Mouse (Mus musculus): ENCODE results near the gene Cox10. TPM values are rescaled to one million over a fixed set of nuclear protein-coding genes. Genes with fewer than 3 reads are reported as not detected.

Cox10 gene
- polyA plus RNA-seq, 1 experiment from 2014 or later = 42.7 TPM

- no peak overlapping the region for H3K27ac ChIP-seq (ENCODE audit: low read length)
- H3K4me2 ChIP-seq (ENCODE audit: low read depth, low read length) = no peak overlapping the region
- ATAC-seq (replicated peaks; ENCODE audit: extremely low read depth, insufficient read depth, low FRiP score) = no peak
- 0 out of 2 replicates have a peak, but pooled peaks cover 7% of the 10 kb centered on the region for H3K36me3 ChIP-seq (ENCODE audit: control insufficient read depth, insufficient read depth)
- H3K4me1 ChIP-seq (ENCODE audit: control insufficient read depth, insufficient read depth, low read length) = 0 out of 2 replicates have a peak, but pooled peaks cover 2% of the 10 kb centered on the region
- no peaks in the 10 kb centered on the region for H3K27me3 ChIP-seq (ENCODE audit: control insufficient read depth, insufficient read depth, low read length)
- no peaks in the 10 kb centered on the region for H3K9me3 ChIP-seq (replicated peaks; ENCODE audit: control insufficient read depth, low read length)
- WGBS = 59% methylated on average over 1 of the region's 1 CpGs
- H3K4me3 ChIP-seq (ENCODE audit: low read length) = no peak overlapping the region
- H3K9ac ChIP-seq (ENCODE audit: low read length) = no peak overlapping the region
These were observed 39.7 kb downstream of the Cox10 start for GRCm38 (mm10) chr11:64039600-64039999.

- WGBS = 64% methylated on average over 15 of the region's 15 CpGs
- Histone ChIP-seq H3K27me3 (ENCODE audit: control insufficient read depth, insufficient read depth, low read length) (no peaks in the 10 kb centered on the region), H3K4me2 (ENCODE audit: low read depth, low read length) (no peak overlapping the region), H3K27ac (ENCODE audit: low read length) (no peak overlapping the region), H3K9ac (ENCODE audit: low read length) (no peak overlapping the region), H3K4me1 (ENCODE audit: control insufficient read depth, insufficient read depth, low read length) (0 out of 2 replicates have a peak, but pooled peaks cover 2% of the 10 kb centered on the region), H3K9me3 (replicated peaks; ENCODE audit: control insufficient read depth, low read length) (no peaks in the 10 kb centered on the region), H3K36me3 (ENCODE audit: control insufficient read depth, insufficient read depth) (no peaks in the 10 kb centered on the region), H3K4me3 (ENCODE audit: low read length) (no peak overlapping the region)
- ATAC-seq (replicated peaks; ENCODE audit: extremely low read depth, insufficient read depth, low FRiP score) = no peak
These were observed 41.7 kb downstream of the Cox10 start for GRCm38 (mm10) chr11:64037471-64038125.

GRCm38 (mm10) chr11:64036306-64036705, 43.0 kb downstream of the Cox10 start:
- whole genome bisulfite sequencing = 72% methylated on average over 7 of the region's 7 CpGs

GRCm38 (mm10) chr11:64035709-64036108, 43.6 kb downstream of the Cox10 start:
- WGBS = 88% methylated on average over 4 of the region's 4 CpGs

More at GRCm38 (mm10) chr11:64036306-64036705, 43.0 kb downstream of the Cox10 start:
- H3K4me1 ChIP-seq (ENCODE audit: control insufficient read depth, insufficient read depth, low read length) = 0 out of 2 replicates have a peak, but pooled peaks cover 2% of the 10 kb centered on the region
- no peaks in the 10 kb centered on the region for H3K9me3 ChIP-seq (replicated peaks; ENCODE audit: control insufficient read depth, low read length)
- no peak overlapping the region for H3K4me2 ChIP-seq (ENCODE audit: low read depth, low read length)
- no peaks in the 10 kb centered on the region for H3K27me3 ChIP-seq (ENCODE audit: control insufficient read depth, insufficient read depth, low read length)
- no peak overlapping the region for H3K27ac ChIP-seq (ENCODE audit: low read length)
- H3K9ac ChIP-seq (ENCODE audit: low read length) = no peak overlapping the region
- no peak overlapping the region for H3K4me3 ChIP-seq (ENCODE audit: low read length)
- ATAC-seq (replicated peaks; ENCODE audit: extremely low read depth, insufficient read depth, low FRiP score) = no peak
- H3K36me3 ChIP-seq (ENCODE audit: control insufficient read depth, insufficient read depth) = no peaks in the 10 kb centered on the region

GRCm38 (mm10) chr11:64034686-64035085, 44.6 kb downstream of the Cox10 start:
- H3K4me2 ChIP-seq (ENCODE audit: low read depth, low read length) = no peak overlapping the region
- ATAC-seq (replicated peaks; ENCODE audit: extremely low read depth, insufficient read depth, low FRiP score) = no peak
- H3K27me3 ChIP-seq (ENCODE audit: control insufficient read depth, insufficient read depth, low read length) = no peaks in the 10 kb centered on the region
- 58% methylated on average over 5 of the region's 5 CpGs for WGBS
- no peak overlapping the region for H3K27ac ChIP-seq (ENCODE audit: low read length)
- no peak overlapping the region for H3K9ac ChIP-seq (ENCODE audit: low read length)
- 0 out of 2 replicates have a peak, but pooled peaks cover 2% of the 10 kb centered on the region for H3K4me1 ChIP-seq (ENCODE audit: control insufficient read depth, insufficient read depth, low read length)
- no peak overlapping the region for H3K4me3 ChIP-seq (ENCODE audit: low read length)
- H3K36me3 ChIP-seq (ENCODE audit: control insufficient read depth, insufficient read depth) = no peaks in the 10 kb centered on the region
- H3K9me3 ChIP-seq (replicated peaks; ENCODE audit: control insufficient read depth, low read length) = no peaks in the 10 kb centered on the region

More at GRCm38 (mm10) chr11:64035709-64036108, 43.6 kb downstream of the Cox10 start:
- Histone ChIP-seq H3K4me2 (ENCODE audit: low read depth, low read length) (no peak overlapping the region), H3K4me1 (ENCODE audit: control insufficient read depth, insufficient read depth, low read length) (0 out of 2 replicates have a peak, but pooled peaks cover 2% of the 10 kb centered on the region), H3K27ac (ENCODE audit: low read length) (no peak overlapping the region), H3K9ac (ENCODE audit: low read length) (no peak overlapping the region), H3K9me3 (replicated peaks; ENCODE audit: control insufficient read depth, low read length) (no peaks in the 10 kb centered on the region), H3K4me3 (ENCODE audit: low read length) (no peak overlapping the region), H3K27me3 (ENCODE audit: control insufficient read depth, insufficient read depth, low read length) (no peaks in the 10 kb centered on the region), H3K36me3 (ENCODE audit: control insufficient read depth, insufficient read depth) (no peaks in the 10 kb centered on the region)
- ATAC-seq (replicated peaks; ENCODE audit: extremely low read depth, insufficient read depth, low FRiP score) = no peak

GRCm38 (mm10) chr11:64027423-64027822, 51.8 kb downstream of the Cox10 start:
- Histone ChIP-seq H3K9me3 (replicated peaks; ENCODE audit: control insufficient read depth, low read length) (no peaks in the 10 kb centered on the region), H3K27ac (ENCODE audit: low read length) (no peak overlapping the region), H3K4me1 (ENCODE audit: control insufficient read depth, insufficient read depth, low read length) (peaks cover 8% of the 10 kb centered on the region), H3K9ac (ENCODE audit: low read length) (no peak overlapping the region), H3K36me3 (ENCODE audit: control insufficient read depth, insufficient read depth) (no peaks in the 10 kb centered on the region), H3K27me3 (ENCODE audit: control insufficient read depth, insufficient read depth, low read length) (no peaks in the 10 kb centered on the region), H3K4me3 (ENCODE audit: low read length) (no peak overlapping the region), H3K4me2 (ENCODE audit: low read depth, low read length) (no peak overlapping the region)
- 66% methylated on average over 8 of the region's 8 CpGs for WGBS
- ATAC-seq (replicated peaks; ENCODE audit: extremely low read depth, insufficient read depth, low FRiP score) = no peak

GRCm38 (mm10) chr11:64025843-64026242, 53.4 kb downstream of the Cox10 start:
- Histone ChIP-seq H3K4me2 (ENCODE audit: low read depth, low read length) (no peak overlapping the region), H3K4me1 (ENCODE audit: control insufficient read depth, insufficient read depth, low read length) (peaks cover 8% of the 10 kb centered on the region), H3K36me3 (ENCODE audit: control insufficient read depth, insufficient read depth) (no peaks in the 10 kb centered on the region), H3K27me3 (ENCODE audit: control insufficient read depth, insufficient read depth, low read length) (no peaks in the 10 kb centered on the region), H3K4me3 (ENCODE audit: low read length) (no peak overlapping the region), H3K9ac (ENCODE audit: low read length) (no peak overlapping the region), H3K27ac (ENCODE audit: low read length) (no peak overlapping the region), H3K9me3 (replicated peaks; ENCODE audit: control insufficient read depth, low read length) (no peaks in the 10 kb centered on the region)
- WGBS = 62% methylated on average over 4 of the region's 4 CpGs
- no peak for ATAC-seq (replicated peaks; ENCODE audit: extremely low read depth, insufficient read depth, low FRiP score)

- H3K4me2 ChIP-seq (ENCODE audit: low read depth, low read length) = no peak overlapping the region
- WGBS = 76% methylated on average over 7 of the region's 7 CpGs
- no peaks in the 10 kb centered on the region for H3K9me3 ChIP-seq (replicated peaks; ENCODE audit: control insufficient read depth, low read length)
- peaks cover 8% of the 10 kb centered on the region for H3K4me1 ChIP-seq (ENCODE audit: control insufficient read depth, insufficient read depth, low read length)
- H3K9ac ChIP-seq (ENCODE audit: low read length) = no peak overlapping the region
- H3K36me3 ChIP-seq (ENCODE audit: control insufficient read depth, insufficient read depth) = no peaks in the 10 kb centered on the region
- ATAC-seq (replicated peaks; ENCODE audit: extremely low read depth, insufficient read depth, low FRiP score) = no peak
- no peak overlapping the region for H3K4me3 ChIP-seq (ENCODE audit: low read length)
- H3K27me3 ChIP-seq (ENCODE audit: control insufficient read depth, insufficient read depth, low read length) = no peaks in the 10 kb centered on the region
- no peak overlapping the region for H3K27ac ChIP-seq (ENCODE audit: low read length)
These were observed 54.7 kb downstream of the Cox10 start for GRCm38 (mm10) chr11:64024575-64024974.

GRCm38 (mm10) chr11:64023380-64023981, 55.8 kb downstream of the Cox10 start:
- peaks cover 15% of the 10 kb centered on the region for H3K4me1 ChIP-seq (ENCODE audit: control insufficient read depth, insufficient read depth, low read length)
- 47% methylated on average over 15 of the region's 15 CpGs for WGBS
- H3K9me3 ChIP-seq (replicated peaks; ENCODE audit: control insufficient read depth, low read length) = no peaks in the 10 kb centered on the region
- no peak for ATAC-seq (replicated peaks; ENCODE audit: extremely low read depth, insufficient read depth, low FRiP score)
- H3K9ac ChIP-seq (ENCODE audit: low read length) = no peak overlapping the region
- no peak overlapping the region for H3K4me3 ChIP-seq (ENCODE audit: low read length)
- no peaks in the 10 kb centered on the region for H3K36me3 ChIP-seq (ENCODE audit: control insufficient read depth, insufficient read depth)
- H3K4me2 ChIP-seq (ENCODE audit: low read depth, low read length) = no peak overlapping the region
- no peak overlapping the region for H3K27ac ChIP-seq (ENCODE audit: low read length)
- H3K27me3 ChIP-seq (ENCODE audit: control insufficient read depth, insufficient read depth, low read length) = no peaks in the 10 kb centered on the region
